Mouse (Mus musculus): Measurements from ENCODE around the gene Atp13a2. TPM values are rescaled to one million over a fixed set of nuclear protein-coding genes. Genes with fewer than 3 reads are reported as not detected.

Atp13a2 gene
- 100 to 1,000 TPM; 141 to 156 (median 150) TPM for total RNA-seq (2022)

GRCm38 (mm10) chr4:140986711-140987395 lies at the start of gene Atp13a2:
Gene Atp13a2, plus strand, starts transcription at chr4:140986873.
- peak; percentile 85 to 93 for DNase-seq (ENCODE audit: low spot score in 2 of 2)

DNA sequence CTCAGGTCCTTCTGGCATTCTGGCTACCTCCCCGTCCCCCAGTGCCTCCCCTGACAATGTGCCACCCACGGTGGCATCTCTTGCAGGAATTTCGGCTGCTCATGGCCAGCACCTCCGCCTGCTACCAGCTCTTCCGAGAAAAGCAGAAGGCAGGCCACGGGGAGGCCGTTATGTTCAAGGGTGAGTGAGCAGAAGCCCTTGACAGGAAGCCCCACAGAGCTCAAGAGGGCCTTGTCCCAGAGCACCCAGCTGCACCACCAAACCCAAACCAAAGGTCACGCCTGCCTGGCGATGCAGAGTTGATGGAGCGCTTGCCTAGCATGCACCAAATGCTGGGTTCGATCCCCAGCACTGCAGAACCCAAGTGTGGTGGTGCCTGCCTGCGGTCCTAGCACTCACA lies 42.3 kb upstream of the Atp13a2 start:
- DNase-seq (ENCODE audit: low spot score in 2 of 2): no peak

- no peak for DNase-seq (ENCODE audit: low spot score in 2 of 2)
These were observed 41.7 kb upstream of the Atp13a2 start for GRCm38 (mm10) chr4:140944961-140945442.

- DNase-seq (ENCODE audit: low spot score in 2 of 2): no peak
These were observed 41.1 kb upstream of the Atp13a2 start for GRCm38 (mm10) chr4:140945571-140945970.

DNA sequence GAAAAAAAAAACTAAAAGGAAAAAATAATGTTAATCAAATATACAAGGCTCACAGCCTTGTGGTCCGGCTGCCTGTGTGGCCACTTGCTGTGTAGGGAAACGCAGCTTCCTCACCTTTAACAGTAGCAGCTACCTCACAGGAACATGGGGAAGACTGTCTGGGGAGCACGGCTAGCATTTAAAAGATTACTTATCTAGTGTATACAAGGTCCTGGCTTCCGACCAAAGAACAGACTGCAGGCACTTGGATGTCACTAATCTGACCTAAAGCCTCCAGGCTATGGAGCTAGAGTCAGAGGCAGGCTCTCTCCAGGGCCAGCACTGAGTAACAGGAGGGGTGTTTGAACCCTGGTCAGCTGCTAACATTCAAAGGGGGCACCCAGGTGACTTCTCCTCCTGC lies 40.6 kb upstream of the Atp13a2 start:
- no peak for DNase-seq (ENCODE audit: low spot score in 2 of 2)

GRCm38 (mm10) chr4:140946580-140947205 lies 40.0 kb upstream of the Atp13a2 start:
- DNase-seq (ENCODE audit: low spot score in 2 of 2): no peak

DNA sequence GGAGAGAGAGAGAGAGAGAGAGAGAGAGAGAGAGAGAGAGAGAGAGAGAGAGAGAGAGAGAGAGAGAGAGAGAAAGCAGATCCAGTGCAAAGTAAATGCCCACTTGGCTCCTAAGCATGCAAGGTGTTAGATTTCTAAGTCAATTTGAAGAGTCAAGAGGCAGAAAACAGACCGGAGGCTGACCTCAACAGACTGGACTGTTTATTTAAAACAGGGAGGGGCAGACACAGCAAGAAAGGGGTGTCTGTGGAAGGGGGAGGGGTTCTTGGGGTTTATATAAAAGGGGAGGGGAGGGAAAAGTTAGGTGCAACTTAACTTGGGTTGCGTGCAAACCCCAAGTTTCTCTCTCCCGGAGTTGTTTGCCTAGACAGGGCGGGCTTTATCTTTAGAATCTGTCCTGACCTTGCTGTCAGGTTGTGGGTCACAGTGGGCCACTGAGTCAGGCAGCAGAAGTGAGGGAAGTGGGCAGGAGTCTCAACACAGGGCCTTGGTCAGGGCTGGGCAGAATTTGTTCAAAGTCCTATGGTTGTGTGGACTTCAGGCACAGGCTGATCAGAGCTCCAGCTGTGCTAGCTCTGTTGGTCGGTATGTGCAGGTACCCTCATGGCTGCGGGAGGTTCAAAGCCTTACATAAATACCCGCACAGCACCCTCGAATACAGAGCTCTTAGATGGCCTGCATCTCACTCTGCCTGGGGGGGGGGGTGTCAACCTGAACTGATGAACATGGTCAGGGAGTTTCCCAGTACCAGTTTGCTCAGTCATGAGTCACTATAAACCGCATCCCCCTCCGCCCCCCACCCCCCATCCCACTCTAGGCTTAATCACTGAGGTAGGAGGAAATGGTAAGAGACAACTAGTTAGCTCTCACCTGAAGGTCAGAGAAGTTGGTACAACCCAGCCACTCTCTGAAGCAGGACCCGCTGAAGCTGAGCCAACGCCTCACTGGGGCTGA lies 38.9 kb upstream of the Atp13a2 start:
- no peak for DNase-seq (ENCODE audit: low spot score in 2 of 2)

- DNase-seq (ENCODE audit: low spot score in 2 of 2): no peak
These were observed 38.2 kb upstream of the Atp13a2 start for GRCm38 (mm10) chr4:140948481-140948880.

- no peak for DNase-seq (ENCODE audit: low spot score in 2 of 2)
These were observed 37.6 kb upstream of the Atp13a2 start for GRCm38 (mm10) chr4:140949052-140949451.

- DNase-seq (ENCODE audit: low spot score in 2 of 2): no peak
These were observed 37.1 kb upstream of the Atp13a2 start for GRCm38 (mm10) chr4:140949616-140950015.

GRCm38 (mm10) chr4:140950574-140950973 lies 36.1 kb upstream of the Atp13a2 start:
- no peak for DNase-seq (ENCODE audit: low spot score in 2 of 2)

DNA sequence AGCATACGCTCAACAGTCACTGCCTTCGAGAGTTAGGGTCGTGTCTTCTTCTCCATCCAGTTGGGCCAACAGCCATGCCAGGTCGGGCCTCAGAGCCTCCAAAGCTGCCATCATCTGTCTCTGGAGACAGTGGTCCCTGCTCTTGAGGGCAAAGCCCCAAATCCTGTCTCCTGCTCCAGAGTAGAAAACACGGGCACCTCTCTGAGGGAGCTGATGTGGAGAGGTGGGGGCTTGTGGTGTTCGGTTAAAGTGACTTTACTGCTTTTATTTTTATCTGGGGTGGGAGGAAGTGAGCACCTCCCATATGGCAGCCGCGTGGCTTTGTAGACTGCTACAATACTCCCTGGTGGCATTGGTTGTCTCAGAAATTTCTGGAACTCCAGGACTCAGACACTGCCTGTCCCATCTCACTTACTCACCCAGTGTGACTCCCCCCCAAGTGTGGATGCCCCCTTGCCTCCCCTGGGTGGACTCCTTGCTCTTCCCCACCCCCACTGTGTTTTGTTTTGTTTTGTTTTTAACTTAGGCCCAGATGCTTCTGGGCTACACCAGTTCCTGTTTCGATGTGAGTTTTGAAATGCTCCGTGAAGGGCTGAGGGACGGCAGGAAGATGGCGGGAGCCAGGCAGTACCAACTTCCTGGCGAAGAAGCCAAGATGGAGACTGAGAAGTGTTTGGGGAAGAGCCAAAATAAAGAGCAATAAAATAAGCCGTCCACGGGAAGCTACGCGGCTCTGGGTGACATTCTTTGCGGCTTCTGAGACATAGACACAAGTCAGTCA lies 34.6 kb upstream of the Atp13a2 start:
- DNase-seq (ENCODE audit: low spot score in 2 of 2): no peak

GRCm38 (mm10) chr4:140957131-140957702 lies 29.5 kb upstream of the Atp13a2 start:
- DNase-seq (ENCODE audit: low spot score in 2 of 2): no peak

DNA sequence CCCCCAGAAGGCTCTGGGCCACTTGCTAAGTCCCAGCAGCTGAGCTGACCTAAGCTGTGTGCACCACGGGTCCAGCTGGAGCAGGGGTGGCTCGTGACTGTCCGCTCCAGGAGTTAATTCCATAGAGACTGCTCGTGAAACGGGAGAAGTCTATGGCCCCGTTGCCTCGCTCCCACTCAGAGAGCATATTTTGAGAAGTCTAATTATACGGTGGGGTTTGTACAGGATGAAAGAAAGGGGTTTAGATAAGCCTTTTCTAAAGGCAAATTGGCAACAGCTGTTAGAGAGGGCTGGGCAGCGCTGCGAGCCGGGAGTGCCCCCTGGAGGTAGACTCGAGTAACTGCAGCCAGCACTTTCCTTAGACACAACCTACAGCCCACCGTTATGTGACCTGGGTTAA lies 28.9 kb upstream of the Atp13a2 start:
- peak in 1 of 2 experiments; percentile 59 for DNase-seq (ENCODE audit: low spot score in 2 of 2)

GRCm38 (mm10) chr4:140958319-140958718 lies 28.4 kb upstream of the Atp13a2 start:
- no peak for DNase-seq (ENCODE audit: low spot score in 2 of 2)

- DNase-seq (ENCODE audit: low spot score in 2 of 2): no peak
These were observed 27.5 kb upstream of the Atp13a2 start for GRCm38 (mm10) chr4:140959128-140959679.

GRCm38 (mm10) chr4:140959715-140960479 lies 26.8 kb upstream of the Atp13a2 start:
- DNase-seq (ENCODE audit: low spot score in 2 of 2): no peak

DNA sequence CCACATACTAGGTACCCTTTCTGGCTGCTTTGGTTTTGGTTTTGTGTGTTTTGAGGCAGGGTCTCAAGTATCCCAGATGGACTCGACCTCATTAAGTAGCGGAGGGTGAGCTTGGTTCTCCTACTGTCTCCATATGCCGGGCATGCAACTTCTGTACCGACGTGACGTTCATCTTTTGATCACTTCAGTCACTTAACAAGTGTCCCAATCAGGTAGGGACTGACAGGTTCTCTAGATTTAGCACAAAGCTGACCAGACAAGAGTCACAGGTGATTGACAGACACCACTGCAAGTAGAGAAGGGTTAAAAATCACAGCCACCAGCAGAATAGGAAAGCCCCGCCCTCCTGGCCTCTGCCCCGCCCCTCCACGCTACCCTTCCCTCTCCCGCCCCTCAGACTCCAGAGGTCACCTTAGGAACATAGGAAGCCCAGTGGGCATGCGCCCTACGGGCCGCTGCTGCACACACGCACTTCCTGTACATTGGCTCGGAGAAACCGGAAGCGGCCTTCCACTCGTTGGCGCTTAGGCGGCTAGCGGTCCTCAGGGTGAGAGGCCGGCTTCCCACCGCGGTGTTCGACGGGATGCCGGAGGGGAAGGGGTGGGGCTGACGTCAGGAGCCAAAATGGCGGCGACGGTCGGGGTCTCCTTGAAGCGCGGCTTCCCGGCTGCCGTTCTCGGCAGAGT lies 25.7 kb upstream of the Atp13a2 start, which contains the start of gene Sdhb:
TSS of gene Sdhb (plus strand) at position 423 of the 686 bp plus-strand sequence.
- peak; percentile 81 to 98 for DNase-seq (ENCODE audit: low spot score in 2 of 2)
